Mouse (Mus musculus): Measurements from ENCODE around the gene Defb33. TPM values are rescaled to one million over a fixed set of nuclear protein-coding genes. Genes with fewer than 3 reads are reported as not detected.

Defb33 gene
- not detected for polyA plus RNA-seq (2015; fragmentation: Illumina TruSeq; extraction: RNeasy Lipid Tissue Mini Kit (QIAGEN cat#74804); ENCODE audit: insufficient read depth, low read depth, low replicate concordance)

GRCm38 (mm10) chr8:20892369-20892768 is at the start of gene Defb33:
Gene Defb33 (plus strand): TSS chr8:20892669.

GRCm38 (mm10) chr8:20902527-20902926 is 10.1 kb downstream of the Defb33 start, which contains the start of gene Gm15056:
Gene Gm15056 (minus strand): TSS chr8:20902627.

GRCm38 (mm10) chr8:20921971-20922370 is 29.5 kb downstream of the Defb33 start, which contains the start of gene Gm6040:
Gene Gm6040 (minus strand): TSS chr8:20922071.

GRCm38 (mm10) chr8:20944610-20945009 is 52.1 kb downstream of the Defb33 start, which contains the start of gene AY761185:
Gene AY761185 (minus strand): TSS chr8:20944710.

Other genes starting within 250 kb of the Defb33 start
- gene Gm15056, start 10.0 kb downstream of the Defb33 start, polyA plus RNA-seq (2015; fragmentation: Illumina TruSeq; extraction: RNeasy Lipid Tissue Mini Kit (QIAGEN cat#74804); ENCODE audit: insufficient read depth, low read depth, low replicate concordance), result not detected
- not detected for gene Gm6040, start 29.4 kb downstream of the Defb33 start, polyA plus RNA-seq (2015; fragmentation: Illumina TruSeq; extraction: RNeasy Lipid Tissue Mini Kit (QIAGEN cat#74804); ENCODE audit: insufficient read depth, low read depth, low replicate concordance)
- not detected for gene AY761185, start 52.0 kb downstream of the Defb33 start, polyA plus RNA-seq (2015; fragmentation: Illumina TruSeq; extraction: RNeasy Lipid Tissue Mini Kit (QIAGEN cat#74804); ENCODE audit: insufficient read depth, low read depth, low replicate concordance)
- gene Defa21, start 132.9 kb downstream of the Defb33 start, polyA plus RNA-seq (2015; fragmentation: Illumina TruSeq; extraction: RNeasy Lipid Tissue Mini Kit (QIAGEN cat#74804); ENCODE audit: insufficient read depth, low read depth, low replicate concordance), result not detected
- gene Defa23, start 162.4 kb downstream of the Defb33 start, polyA plus RNA-seq (2015; fragmentation: Illumina TruSeq; extraction: RNeasy Lipid Tissue Mini Kit (QIAGEN cat#74804); ENCODE audit: insufficient read depth, low read depth, low replicate concordance), result not detected
- gene Defa35, start 172.4 kb downstream of the Defb33 start, polyA plus RNA-seq (2015; fragmentation: Illumina TruSeq; extraction: RNeasy Lipid Tissue Mini Kit (QIAGEN cat#74804); ENCODE audit: insufficient read depth, low read depth, low replicate concordance), result not detected
- gene Defa25, start 191.8 kb downstream of the Defb33 start, polyA plus RNA-seq (2015; fragmentation: Illumina TruSeq; extraction: RNeasy Lipid Tissue Mini Kit (QIAGEN cat#74804); ENCODE audit: insufficient read depth, low read depth, low replicate concordance), result not detected
- not detected for gene Gm14851, start 203.4 kb downstream of the Defb33 start, polyA plus RNA-seq (2015; fragmentation: Illumina TruSeq; extraction: RNeasy Lipid Tissue Mini Kit (QIAGEN cat#74804); ENCODE audit: insufficient read depth, low read depth, low replicate concordance)
- gene Defa30, start 242.0 kb downstream of the Defb33 start, polyA plus RNA-seq (2015; fragmentation: Illumina TruSeq; extraction: RNeasy Lipid Tissue Mini Kit (QIAGEN cat#74804); ENCODE audit: insufficient read depth, low read depth, low replicate concordance), result not detected